Mouse (Mus musculus): ENCODE measurements around the gene 4833439L19Rik. TPM values are rescaled to one million over a fixed set of nuclear protein-coding genes. Genes with fewer than 3 reads are reported as not detected.

The 4833439L19Rik gene
- polyA plus RNA-seq, 1 experiment from 2014 or later, result 119 TPM

DNA sequence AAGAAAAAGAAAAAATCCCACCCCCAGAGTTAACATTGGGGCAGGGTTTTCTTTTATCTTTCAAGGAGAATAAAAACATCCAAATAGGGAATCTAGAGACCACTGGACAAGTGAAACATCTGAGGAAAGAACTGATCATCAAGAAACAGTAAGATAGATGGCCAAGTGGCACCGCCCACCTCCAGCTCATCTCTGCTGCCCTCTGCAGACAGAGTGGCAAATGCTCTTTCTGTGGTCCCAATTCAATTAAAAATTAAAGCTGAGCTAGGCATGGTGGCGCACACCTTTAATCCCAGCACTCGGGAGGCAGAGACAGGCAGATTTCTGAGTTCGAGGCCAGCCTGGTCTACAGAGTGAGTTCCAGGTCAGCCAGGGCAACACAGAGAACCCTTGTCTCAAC, 45.0 kb downstream of the 4833439L19Rik start:
- no peaks in the 10 kb centered on the region for H3K27me3 ChIP-seq (replicated peaks)
- H3K9ac ChIP-seq, result no peak overlapping the region
- peaks cover 14% of the 10 kb centered on the region for H3K36me3 ChIP-seq
- no peaks in the 10 kb centered on the region for H3K4me1 ChIP-seq (replicated peaks)
- H3K9me3 ChIP-seq (replicated peaks), result no peaks in the 10 kb centered on the region
- no peak overlapping the region for H3K4me3 ChIP-seq
- H3K4me2 ChIP-seq, result no peak overlapping the region
- H3K27ac ChIP-seq (ENCODE audit: poor library complexity, severe bottlenecking), result no peak overlapping the region
- ATAC-seq (ENCODE audit: insufficient number of reproducible peaks, low FRiP score), result no peak
- WGBS, result 87% methylated on average over 4 of the region's 4 CpGs

DNA sequence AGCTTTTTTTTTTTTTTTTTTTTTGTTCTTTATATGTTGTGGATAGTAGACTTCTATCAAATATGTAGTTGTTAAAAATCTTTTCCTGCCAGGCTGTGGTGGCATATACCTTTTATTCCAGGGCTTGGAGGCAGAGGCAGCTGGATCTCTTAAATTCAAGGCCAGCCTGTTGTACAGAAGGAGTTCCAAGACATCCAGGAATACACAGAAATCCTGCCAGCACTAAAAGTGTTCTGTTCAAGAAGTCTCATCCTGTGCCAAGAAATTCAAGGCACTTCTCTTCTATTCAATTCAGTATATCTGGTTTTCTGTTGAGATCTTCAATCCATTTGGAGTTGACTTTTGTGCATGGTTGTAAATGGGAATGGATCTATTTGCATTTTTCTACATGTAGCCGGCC, 59.3 kb downstream of the 4833439L19Rik start:
- Histone ChIP-seq H3K4me3 (no peak overlapping the region), H3K4me2 (no peak overlapping the region), H3K9me3 (replicated peaks) (no peaks in the 10 kb centered on the region), H3K4me1 (replicated peaks) (peaks cover 10% of the 10 kb centered on the region), H3K9ac (no peak overlapping the region), H3K27ac (ENCODE audit: poor library complexity, severe bottlenecking) (no peak overlapping the region), H3K27me3 (replicated peaks) (no peaks in the 10 kb centered on the region), H3K36me3 (no peaks in the 10 kb centered on the region)
- ATAC-seq (ENCODE audit: insufficient number of reproducible peaks, low FRiP score), result no peak
- 98% methylated on average over 1 of the region's 1 CpGs for WGBS

DNA sequence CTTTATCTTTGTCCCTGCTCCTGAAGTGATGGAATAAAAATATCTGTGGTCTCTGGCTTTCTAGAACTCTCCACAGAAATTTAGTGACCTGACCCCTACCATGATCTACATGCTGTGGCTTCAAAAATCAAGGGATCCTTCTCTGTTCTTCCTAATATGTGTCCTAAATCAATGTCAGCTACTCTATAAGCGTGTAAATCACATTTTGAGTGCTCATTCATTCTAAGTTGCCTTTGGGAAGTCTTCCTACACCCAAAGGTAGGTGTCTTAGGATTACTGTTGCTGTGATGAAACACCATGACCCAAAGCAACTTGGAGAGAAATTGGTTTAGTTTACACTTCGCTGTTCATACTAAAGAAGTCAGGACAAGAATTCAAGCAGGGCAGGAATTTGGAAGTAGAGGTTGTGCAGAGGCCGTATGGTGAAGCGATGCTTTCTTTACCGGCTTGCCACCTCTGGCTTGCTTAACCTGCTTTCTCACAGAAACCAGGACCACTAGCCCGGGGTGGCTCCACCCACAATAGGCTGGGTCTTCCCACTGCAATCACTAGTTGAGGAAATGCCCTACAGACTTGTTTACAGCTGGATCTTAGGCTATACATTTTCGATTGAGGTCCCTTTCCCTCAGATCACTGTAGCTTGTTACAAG, 60.5 kb downstream of the 4833439L19Rik start:
- Histone ChIP-seq H3K36me3 (no peaks in the 10 kb centered on the region), H3K9ac (peak overlapping the region; percentile 84), H3K4me3 (peak overlapping the region; percentile 76), H3K9me3 (replicated peaks) (no peaks in the 10 kb centered on the region), H3K4me2 (peak overlapping the region; percentile 81), H3K27me3 (replicated peaks) (no peaks in the 10 kb centered on the region), H3K27ac (ENCODE audit: poor library complexity, severe bottlenecking) (no peak overlapping the region), H3K4me1 (replicated peaks) (peaks cover 10% of the 10 kb centered on the region)
- 46% methylated on average over 7 of the region's 7 CpGs for WGBS
- ATAC-seq (ENCODE audit: insufficient number of reproducible peaks, low FRiP score), result no peak

DNA sequence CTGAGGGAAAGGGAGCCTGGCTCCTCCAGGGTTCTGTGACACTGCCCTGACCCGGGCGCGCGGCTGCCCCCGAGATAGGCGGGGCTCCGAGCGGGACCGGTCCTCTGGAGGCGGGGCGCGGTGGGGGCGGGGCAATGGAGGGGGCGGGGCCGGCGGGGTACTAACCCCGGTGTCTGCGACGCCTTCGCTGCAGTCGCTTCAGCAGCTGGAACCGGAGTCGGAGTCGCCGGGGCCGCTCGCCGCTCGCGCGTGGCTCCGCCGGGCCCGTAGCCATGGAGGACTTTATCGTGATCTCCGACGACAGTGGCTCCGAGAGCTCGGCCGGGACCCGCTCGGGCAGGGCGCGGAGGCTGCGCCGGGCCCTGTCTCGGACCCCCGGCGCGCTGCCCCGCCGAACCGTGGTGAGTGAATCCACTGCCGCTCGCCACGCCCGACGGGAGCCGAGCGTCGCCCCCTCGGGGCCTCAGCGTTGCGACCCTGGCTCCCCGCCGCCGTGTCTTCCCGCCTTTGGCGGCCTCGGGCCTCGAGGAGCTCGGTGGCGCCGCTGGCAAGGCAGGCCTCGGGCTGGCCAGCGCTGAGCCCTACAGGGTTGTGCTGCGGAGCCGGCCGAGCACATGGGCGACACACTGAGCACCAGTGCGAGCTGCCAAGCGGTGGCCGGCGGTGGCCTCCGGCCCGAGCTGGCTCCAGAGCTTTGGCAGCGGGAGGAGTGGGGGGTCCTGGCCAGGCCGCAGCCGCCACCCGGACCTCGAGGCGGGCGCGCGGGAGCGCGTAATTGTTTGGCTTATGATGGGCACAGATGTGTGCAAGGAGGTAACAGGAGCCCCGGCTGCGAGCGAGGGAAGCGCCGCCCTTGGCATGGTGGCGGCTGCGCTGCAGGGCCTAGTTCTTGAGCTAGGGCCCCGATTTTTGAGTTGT, 61.4 kb downstream of the 4833439L19Rik start, which contains the start of gene Simc1:
Gene Simc1 (plus strand): TSS at position 176 of the 918 bp plus-strand sequence.
- H3K4me1 ChIP-seq (replicated peaks), result peaks cover 10% of the 10 kb centered on the region
- H3K9me3 ChIP-seq (replicated peaks), result no peaks in the 10 kb centered on the region
- H3K27ac ChIP-seq (ENCODE audit: poor library complexity, severe bottlenecking), result 0 out of 2 replicates have a peak within 1 kb of the TSS, but pooled peaks have one; percentile 14
- ATAC-seq (ENCODE audit: insufficient number of reproducible peaks, low FRiP score), result peak; percentile 95
- no peaks in the 10 kb centered on the region for H3K36me3 ChIP-seq
- no peaks in the 10 kb centered on the region for H3K27me3 ChIP-seq (replicated peaks)
- peak within 1 kb of the TSS; percentile 76 for H3K4me3 ChIP-seq
- WGBS, result under 1% methylated on average over 96 of the region's 105 CpGs
- H3K4me2 ChIP-seq, result peak within 1 kb of the TSS; percentile 81
- H3K9ac ChIP-seq, result peak within 1 kb of the TSS; percentile 84

DNA sequence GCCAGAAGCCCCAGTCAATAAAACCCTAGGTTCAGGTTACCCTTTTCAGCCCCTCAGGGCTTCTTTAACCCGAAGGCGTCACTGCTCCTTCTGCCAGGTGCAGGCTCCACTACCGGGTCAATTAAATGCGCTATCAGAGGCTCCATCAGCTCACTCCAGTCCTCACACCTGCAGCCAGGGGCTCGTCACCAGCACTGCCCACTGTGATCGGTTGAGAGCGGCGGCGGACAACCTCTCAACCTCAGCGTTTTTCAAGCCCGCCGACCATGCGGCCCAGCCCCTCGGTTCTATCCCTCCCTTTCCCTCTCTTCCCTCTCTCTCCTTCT, 62.0 kb downstream of the 4833439L19Rik start:
- peak; percentile 49; the same call in 1 of the 2 replicates for ATAC-seq (ENCODE audit: insufficient number of reproducible peaks, low FRiP score)
- Histone ChIP-seq H3K27ac (ENCODE audit: poor library complexity, severe bottlenecking) (no peak overlapping the region), H3K4me2 (peak overlapping the region; percentile 81), H3K4me1 (replicated peaks) (peaks cover 10% of the 10 kb centered on the region), H3K9ac (peak overlapping the region; percentile 84), H3K27me3 (replicated peaks) (no peaks in the 10 kb centered on the region), H3K36me3 (no peaks in the 10 kb centered on the region), H3K4me3 (peak overlapping the region; percentile 76), H3K9me3 (replicated peaks) (no peaks in the 10 kb centered on the region)
- WGBS, result 1% methylated on average over 14 of the region's 14 CpGs

DNA sequence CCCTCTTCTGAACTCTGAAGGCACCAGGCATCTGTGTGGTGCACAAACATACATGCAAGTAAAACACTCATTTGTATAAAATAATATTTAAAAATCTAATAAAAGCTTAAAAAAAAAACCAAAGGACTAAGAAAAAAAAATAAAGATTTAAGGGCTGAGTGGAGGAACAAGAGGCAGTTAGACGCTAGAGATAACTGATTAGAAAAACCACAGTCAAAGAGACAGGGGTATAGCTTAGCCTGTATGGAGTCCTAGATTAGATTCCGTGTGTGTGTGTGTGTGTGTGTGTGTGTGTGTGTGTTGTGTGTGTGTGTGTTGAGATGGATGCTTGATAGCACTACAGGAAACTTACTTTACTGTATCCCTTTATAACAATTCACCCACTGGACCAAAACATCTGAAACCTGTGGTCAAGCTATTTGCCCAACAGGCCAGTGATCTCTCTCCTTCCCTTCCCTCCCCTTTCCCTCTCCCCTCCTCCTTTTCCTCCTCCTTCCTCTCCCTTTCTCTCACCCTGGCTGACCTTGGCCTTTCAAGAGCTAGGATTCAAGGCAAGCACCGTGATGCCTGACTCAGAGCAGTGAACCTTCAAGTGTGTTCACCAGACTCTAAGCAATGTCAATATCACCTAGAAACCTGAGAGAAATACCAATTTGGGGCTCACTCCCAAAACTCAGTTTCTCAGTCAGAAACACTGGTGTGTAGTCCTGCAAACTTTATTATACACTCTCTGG, 63.1 kb downstream of the 4833439L19Rik start:
- no peak for ATAC-seq (ENCODE audit: insufficient number of reproducible peaks, low FRiP score)
- no peak overlapping the region for H3K4me2 ChIP-seq
- H3K9me3 ChIP-seq (replicated peaks), result no peaks in the 10 kb centered on the region
- H3K27me3 ChIP-seq (replicated peaks), result no peaks in the 10 kb centered on the region
- no peak overlapping the region for H3K4me3 ChIP-seq
- peaks cover 10% of the 10 kb centered on the region for H3K4me1 ChIP-seq (replicated peaks)
- H3K27ac ChIP-seq (ENCODE audit: poor library complexity, severe bottlenecking), result no peak overlapping the region
- H3K36me3 ChIP-seq, result no peaks in the 10 kb centered on the region
- H3K9ac ChIP-seq, result no peak overlapping the region
- WGBS, result 43% methylated on average over 3 of the region's 3 CpGs

DNA sequence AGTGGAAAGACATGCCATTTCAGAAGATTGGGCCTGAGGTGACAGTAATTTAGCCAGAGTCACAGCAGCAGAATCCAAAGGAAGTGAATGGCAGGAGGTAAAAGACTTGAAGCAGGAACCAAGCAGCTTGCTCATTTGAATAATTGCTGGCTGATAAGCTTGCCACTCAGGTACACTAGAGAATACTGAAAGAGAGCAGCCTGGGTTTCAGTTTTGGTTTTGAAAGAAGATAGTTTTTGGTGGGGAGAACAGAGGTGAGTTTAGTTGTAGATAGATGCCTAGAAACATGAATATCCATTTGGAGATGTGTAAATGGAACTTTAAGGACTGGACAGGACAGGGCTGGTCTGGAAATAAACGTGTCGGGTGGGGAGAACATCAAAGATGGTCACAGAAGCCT, 63.9 kb downstream of the 4833439L19Rik start:
- no peak overlapping the region for H3K9ac ChIP-seq
- no peak for ATAC-seq (ENCODE audit: insufficient number of reproducible peaks, low FRiP score)
- no peak overlapping the region for H3K27ac ChIP-seq (ENCODE audit: poor library complexity, severe bottlenecking)
- 60% methylated on average over 2 of the region's 2 CpGs for whole genome bisulfite sequencing
- no peaks in the 10 kb centered on the region for H3K9me3 ChIP-seq (replicated peaks)
- no peaks in the 10 kb centered on the region for H3K27me3 ChIP-seq (replicated peaks)
- no peak overlapping the region for H3K4me2 ChIP-seq
- H3K36me3 ChIP-seq, result no peaks in the 10 kb centered on the region
- H3K4me1 ChIP-seq (replicated peaks), result peaks cover 10% of the 10 kb centered on the region
- no peak overlapping the region for H3K4me3 ChIP-seq

Small RNA genes within 50 kb of the gene (microRNA-seq; reads per million reads assigned to microRNA genes)
- gene Gm24195, result not detected

Other genes with a start within 250 kb of the 4833439L19Rik start
- 2.1 and 2.2 TPM in 2 replicates for gene Cplx2, start 194.1 kb downstream of the 4833439L19Rik start, polyA plus RNA-seq (2016; fragmentation: Nextera tagmentation; extraction: Ambion mirVana)
- 88.2 and 92.4 TPM in 2 replicates for gene Thoc3, start 96.6 kb downstream of the 4833439L19Rik start, polyA plus RNA-seq (2016; fragmentation: Nextera tagmentation; extraction: Ambion mirVana)
- 6.3 and 6.6 TPM in 2 replicates for gene Simc1, start 61.7 kb downstream of the 4833439L19Rik start, polyA plus RNA-seq (2016; fragmentation: Nextera tagmentation; extraction: Ambion mirVana)
- 19.9 and 23.3 TPM in 2 replicates for gene Arl10, start 9.6 kb upstream of the 4833439L19Rik start, polyA plus RNA-seq (2016; fragmentation: Nextera tagmentation; extraction: Ambion mirVana)
- 55.5 and 60.3 TPM in 2 replicates for gene Nop16, start 24.7 kb upstream of the 4833439L19Rik start, polyA plus RNA-seq (2016; fragmentation: Nextera tagmentation; extraction: Ambion mirVana)
- gene Higd2a, start 24.8 kb upstream of the 4833439L19Rik start, polyA plus RNA-seq (2016; fragmentation: Nextera tagmentation; extraction: Ambion mirVana), result 242 and 247 TPM in 2 replicates
- 48.9 and 52.6 TPM in 2 replicates for gene Cltb, start 45.9 kb upstream of the 4833439L19Rik start, polyA plus RNA-seq (2016; fragmentation: Nextera tagmentation; extraction: Ambion mirVana)
- gene Faf2, start 56.3 kb upstream of the 4833439L19Rik start, polyA plus RNA-seq (2016; fragmentation: Nextera tagmentation; extraction: Ambion mirVana), result 48.8 and 50.2 TPM in 2 replicates
- gene Rnf44, start 128.5 kb upstream of the 4833439L19Rik start, polyA plus RNA-seq (2016; fragmentation: Nextera tagmentation; extraction: Ambion mirVana), result 60.4 and 62.7 TPM in 2 replicates
- 0.04 and 0.18 TPM in 2 replicates for gene Cdhr2, start 136.0 kb upstream of the 4833439L19Rik start, polyA plus RNA-seq (2016; fragmentation: Nextera tagmentation; extraction: Ambion mirVana)
- 0.22 and 0.27 TPM in 2 replicates for gene Gprin1, start 184.4 kb upstream of the 4833439L19Rik start, polyA plus RNA-seq (2016; fragmentation: Nextera tagmentation; extraction: Ambion mirVana)
- gene Sncb, start 201.2 kb upstream of the 4833439L19Rik start, polyA plus RNA-seq (2016; fragmentation: Nextera tagmentation; extraction: Ambion mirVana), result 0.18 and 0.37 TPM in 2 replicates
- gene Eif4e1b, start 218.6 kb upstream of the 4833439L19Rik start, polyA plus RNA-seq (2016; fragmentation: Nextera tagmentation; extraction: Ambion mirVana), result not detected in 2 replicates
- 3.1 and 5.8 TPM in 2 replicates for gene Tspan17, start 223.9 kb upstream of the 4833439L19Rik start, polyA plus RNA-seq (2016; fragmentation: Nextera tagmentation; extraction: Ambion mirVana)

Measured in heart, embryonic 12.5 days (tissue).